Mouse (Mus musculus) liver, embryonic 13.5 days (tissue): ENCODE measurements around the gene D16Ertd472e. TPM values are rescaled to one million over a fixed set of nuclear protein-coding genes. Genes with fewer than 3 reads are reported as not detected.

ENCODE experiments used
- polyA plus RNA-seq: library from polyadenylated mRNA; unstranded; fragments of >200 nt; fragmentation: Nextera tagmentation; extraction: Ambion mirVana; gene quantifications from 2 replicates; pipeline ENCODE4 v1.2.1, GENCODE M21; 2015

D16Ertd472e gene
- polyA plus RNA-seq, 1 experiment from 2014 or later: 6.4 TPM

Other genes with a start within 250 kb of the D16Ertd472e start
- 27.5 and 28.8 TPM in 2 replicates for gene Btg3, start 199.5 kb downstream of the D16Ertd472e start, polyA plus RNA-seq